Mouse (Mus musculus) ES-Bruce4 (cell line): ENCODE results near the gene Usb1. TPM values are rescaled to one million over a fixed set of nuclear protein-coding genes. Genes with fewer than 3 reads are reported as not detected.

Experiments used
- H3K27ac ChIP-seq: 2 replicates; pipeline ENCODE4 v1.5.1; 2012; ENCODE audit warnings: low read length, inconsistent platforms; ENCODE audit not compliant: insufficient read depth
- H3K27me3 ChIP-seq: 2 replicates; pipeline ENCODE4 v1.6.1; 2012; ENCODE audit warnings: mild to moderate bottlenecking, low read length, inconsistent platforms; ENCODE audit not compliant: control insufficient read depth, poor library complexity, insufficient read depth, severe bottlenecking
- H3K36me3 ChIP-seq: 2 replicates; pipeline ENCODE4 v1.6.1; 2012; ENCODE audit warnings: inconsistent platforms, mild to moderate bottlenecking, low read length, moderate library complexity; ENCODE audit not compliant: control insufficient read depth, poor library complexity, insufficient read depth, severe bottlenecking
- H3K4me1 ChIP-seq: one replicate; pipeline ENCODE4 v1.8.1; 2011; ENCODE audit warnings: low read length; ENCODE audit not compliant: control insufficient read depth, insufficient read depth
- H3K4me3 ChIP-seq: 2 replicates; pipeline ENCODE4 v1.5.1; 2011; ENCODE audit warnings: low read depth, mild to moderate bottlenecking, low read length
- H3K9ac ChIP-seq: 2 replicates; pipeline ENCODE4 v1.6.1; 2012; ENCODE audit warnings: low read depth, mild to moderate bottlenecking, inconsistent platforms; ENCODE audit not compliant: poor library complexity, severe bottlenecking
- H3K9me3 ChIP-seq: replicated peaks from 2 replicates; pipeline ENCODE4 v1.6.1; 2012; ENCODE audit warnings: mild to moderate bottlenecking, low read length, inconsistent platforms; ENCODE audit not compliant: control insufficient read depth, poor library complexity, insufficient read depth, severe bottlenecking
- CTCF ChIP-seq: IDR thresholded peaks from one replicate; pipeline ENCODE4 v1.8.1; 2011; ENCODE audit warnings: low read depth, low read length
- EP300 ChIP-seq: IDR thresholded peaks from 2 replicates; pipeline ENCODE4 v1.6.1; 2011; ENCODE audit warnings: low read depth, low read length; ENCODE audit not compliant: insufficient read depth
- POLR2A ChIP-seq: IDR thresholded peaks from one replicate; pipeline ENCODE4 v1.8.1; 2011; ENCODE audit warnings: low read length; ENCODE audit not compliant: insufficient read depth
- polyA plus RNA-seq: library from polyadenylated mRNA; stranded (reverse); fragments of >200 nt; gene quantifications from 2 replicates; pipeline ENCODE4 v1.2.4, GENCODE M21; 2011; ENCODE audit warnings: low read depth; ENCODE audit not compliant: missing spikeins, insufficient read depth, insufficient read length

Usb1 gene
- polyA plus RNA-seq, 1 experiment, result 35.5 TPM

DNA sequence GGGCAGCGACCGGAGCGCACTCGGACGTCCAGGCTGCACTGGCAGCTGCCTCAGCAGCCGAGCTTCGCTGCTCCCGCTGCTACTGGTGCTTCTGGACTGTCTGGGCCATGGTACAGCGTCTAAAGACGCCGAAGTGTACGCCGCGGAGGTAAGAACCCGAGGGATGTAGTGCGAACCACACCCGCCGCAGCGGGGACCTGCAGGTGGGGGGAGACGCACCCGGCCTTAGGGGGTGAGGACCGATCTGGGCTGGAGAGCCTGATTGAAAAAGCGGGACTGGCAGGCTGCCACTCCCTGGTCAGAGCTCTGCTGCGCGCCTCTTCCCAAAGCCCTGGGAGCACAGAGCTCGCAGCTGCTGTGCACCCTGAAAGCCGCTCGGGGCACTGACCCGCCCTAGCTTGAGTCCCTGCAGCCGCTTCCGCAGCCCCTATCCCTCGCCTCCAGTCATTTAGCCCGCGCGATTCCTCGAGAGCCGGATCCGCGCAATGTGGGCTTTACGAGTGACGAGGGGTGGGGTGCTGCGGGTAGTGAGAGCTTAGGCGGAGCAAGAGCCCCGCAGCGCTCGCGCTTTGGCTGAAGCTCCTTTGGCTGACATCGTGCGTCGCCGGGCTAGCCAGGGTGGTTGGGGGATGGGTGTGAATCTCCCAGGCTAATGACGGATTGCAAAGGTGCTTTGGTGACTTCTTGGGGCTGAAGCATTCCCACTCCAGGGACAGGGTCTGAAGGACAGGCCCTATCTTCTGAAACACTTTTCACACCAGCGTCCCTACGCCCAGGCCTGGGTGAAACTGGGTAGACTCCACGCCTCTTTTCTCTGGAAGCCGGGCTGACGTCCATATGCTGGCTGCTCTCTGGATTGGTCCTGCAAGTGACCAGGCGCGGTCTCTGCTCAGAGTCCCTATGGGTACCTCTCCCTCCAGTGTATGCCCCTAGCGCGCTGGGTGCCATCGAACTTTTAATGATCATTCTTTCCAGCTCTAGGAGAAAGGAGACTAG lies 21.1 kb downstream of the Usb1 start:
- Histone ChIP-seq H3K27ac (no peak overlapping the region), H3K4me1 (no peaks in the 10 kb centered on the region), H3K27me3 (0 out of 2 replicates have a peak, but pooled peaks cover 3% of the 10 kb centered on the region), H3K9me3 (no peaks in the 10 kb centered on the region), H3K4me3 (peak overlapping the region; percentile 77), H3K9ac (peak overlapping the region; percentile 82), H3K36me3 (no peaks in the 10 kb centered on the region)
- TF ChIP-seq EP300, result no peak
- no peak for TF ChIP-seq CTCF
- no peak for TF ChIP-seq POLR2A

DNA sequence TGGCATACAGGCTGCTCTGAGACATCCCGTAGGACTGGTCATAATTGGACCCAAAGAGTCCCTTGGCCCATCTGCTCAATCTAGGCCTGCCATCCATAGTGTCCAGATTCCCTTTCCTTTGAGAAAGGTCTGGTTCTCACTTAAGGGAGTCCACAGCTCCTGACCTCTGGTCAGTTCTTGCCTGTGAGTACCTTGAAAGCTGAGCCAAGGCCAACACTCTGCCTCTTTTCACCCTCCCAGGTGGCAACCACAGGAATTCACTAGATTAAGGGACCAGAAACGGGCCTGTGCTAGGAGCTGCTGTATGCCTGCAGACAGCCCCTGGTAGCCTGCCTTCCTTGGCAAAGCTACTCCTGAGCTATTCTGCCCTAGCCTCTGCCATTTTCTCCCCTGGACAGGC lies 22.5 kb downstream of the Usb1 start:
- TF ChIP-seq CTCF, result no peak
- TF ChIP-seq POLR2A, result no peak
- TF ChIP-seq EP300, result no peak
- H3K27me3 ChIP-seq, result 0 out of 2 replicates have a peak, but pooled peaks cover 3% of the 10 kb centered on the region
- H3K9ac ChIP-seq, result no peak overlapping the region
- no peaks in the 10 kb centered on the region for H3K9me3 ChIP-seq
- no peak overlapping the region for H3K4me3 ChIP-seq
- peaks cover 4% of the 10 kb centered on the region for H3K4me1 ChIP-seq
- H3K36me3 ChIP-seq, result no peaks in the 10 kb centered on the region
- no peak overlapping the region for H3K27ac ChIP-seq

DNA sequence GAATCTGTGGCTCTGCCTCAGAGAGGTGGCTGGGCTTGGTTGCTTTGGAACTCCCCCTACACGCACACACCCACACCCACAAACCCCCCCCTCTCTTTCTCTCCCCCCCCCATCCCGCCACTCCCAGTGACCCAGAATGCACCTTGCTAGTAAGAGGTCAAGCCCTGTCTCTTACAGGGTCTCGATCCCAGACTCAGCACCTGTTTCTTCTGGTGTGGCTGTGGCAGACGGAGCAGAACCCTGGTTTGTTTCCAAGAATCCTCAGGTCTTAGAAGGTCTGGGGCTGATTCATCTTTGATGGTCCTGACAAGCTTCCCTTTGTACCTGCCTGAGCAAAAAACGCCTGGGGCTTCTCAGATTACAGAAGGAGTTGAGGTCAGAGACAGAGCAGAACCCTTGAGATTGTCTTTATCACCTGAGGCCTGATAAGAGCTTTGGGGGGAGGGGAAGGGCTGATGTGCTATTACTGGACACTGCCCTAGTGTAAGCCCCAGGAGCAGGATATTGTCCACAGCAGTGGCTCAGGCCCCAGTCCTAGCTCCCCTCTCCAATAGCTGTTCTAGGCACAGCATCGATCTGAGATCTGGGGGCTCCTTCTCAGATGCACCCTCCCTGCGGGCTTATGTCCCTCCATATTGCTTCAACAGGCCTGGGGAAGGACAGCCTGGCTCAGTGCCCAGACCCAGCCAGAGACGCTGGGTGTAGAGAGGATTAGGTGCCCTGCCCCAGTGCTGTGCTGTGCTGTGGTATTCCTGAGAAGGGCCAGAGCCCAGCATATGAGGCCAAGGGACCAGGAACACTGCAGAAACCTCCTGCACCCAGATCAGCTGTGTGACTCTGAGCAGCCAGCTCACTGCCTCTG lies 26.7 kb downstream of the Usb1 start:
- Histone ChIP-seq H3K9ac (no peak overlapping the region), H3K4me3 (no peak overlapping the region), H3K4me1 (peaks cover 4% of the 10 kb centered on the region), H3K27ac (no peak overlapping the region), H3K36me3 (no peaks in the 10 kb centered on the region), H3K9me3 (no peaks in the 10 kb centered on the region), H3K27me3 (no peaks in the 10 kb centered on the region)
- TF ChIP-seq EP300 (no peak), POLR2A (no peak), CTCF (no peak)

DNA sequence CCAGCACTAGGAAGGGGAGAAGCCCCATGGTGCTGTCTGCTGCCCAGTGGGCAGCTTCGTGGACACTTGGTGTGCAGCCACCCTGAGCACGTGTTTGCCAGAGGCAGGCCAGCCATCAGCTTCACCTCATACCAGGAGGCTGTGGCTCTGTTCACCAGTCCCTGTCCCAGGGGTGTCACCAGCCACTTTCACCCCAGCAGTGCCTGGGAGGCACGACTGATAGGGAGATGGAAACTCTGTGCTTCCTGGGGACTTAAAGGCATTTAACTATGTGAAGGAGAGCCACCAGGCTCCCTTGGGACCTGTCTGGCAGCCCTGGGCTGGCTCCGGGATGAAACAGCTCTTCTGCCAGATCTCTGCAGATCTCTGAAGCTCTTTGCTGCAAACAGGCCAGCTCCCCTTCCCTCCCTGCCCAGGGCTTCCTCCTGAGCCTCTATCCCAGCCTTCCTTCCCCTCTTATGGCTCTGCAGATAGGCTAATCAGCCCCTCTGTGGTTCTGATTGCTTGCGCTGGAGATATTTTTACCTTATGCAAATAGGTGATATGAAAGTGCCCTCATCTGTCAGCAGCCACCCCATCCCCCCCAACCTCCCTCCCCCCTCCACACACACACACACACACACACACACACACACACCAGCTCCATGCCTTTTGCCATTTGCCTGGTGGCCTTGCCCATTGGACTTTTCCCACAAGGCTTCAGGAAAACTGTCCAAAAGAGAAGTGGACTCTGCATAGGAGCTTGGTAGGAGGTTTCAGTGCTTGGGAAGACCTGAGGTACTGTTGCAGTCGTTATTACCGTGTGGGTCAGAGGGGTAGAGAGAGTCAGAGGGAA lies 28.3 kb downstream of the Usb1 start:
- Histone ChIP-seq H3K9me3 (no peaks in the 10 kb centered on the region), H3K9ac (no peak overlapping the region), H3K4me1 (peaks cover 4% of the 10 kb centered on the region), H3K27me3 (no peaks in the 10 kb centered on the region), H3K27ac (no peak overlapping the region), H3K36me3 (no peaks in the 10 kb centered on the region), H3K4me3 (no peak overlapping the region)
- TF ChIP-seq EP300 (no peak), CTCF (no peak), POLR2A (no peak)

DNA sequence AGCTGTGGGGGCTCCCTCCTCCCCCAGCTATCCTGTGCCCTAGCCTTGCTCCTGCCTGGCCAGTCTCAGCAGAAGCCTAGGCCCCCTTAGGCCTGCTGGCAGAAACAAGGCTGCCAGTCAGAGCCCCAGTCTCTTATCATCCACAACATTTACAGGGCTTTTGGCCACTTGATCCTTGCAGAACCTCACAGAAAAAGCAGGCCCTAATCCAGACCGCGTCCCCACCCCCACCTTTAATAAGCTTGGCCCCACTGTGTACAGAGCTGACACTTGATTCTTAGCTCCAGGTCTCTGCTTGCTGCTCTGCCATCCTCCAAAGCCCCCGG lies 28.9 kb downstream of the Usb1 start:
- H3K4me1 ChIP-seq, result peaks cover 4% of the 10 kb centered on the region
- H3K9me3 ChIP-seq, result no peaks in the 10 kb centered on the region
- TF ChIP-seq POLR2A, result no peak
- TF ChIP-seq CTCF, result no peak
- TF ChIP-seq EP300, result no peak
- no peaks in the 10 kb centered on the region for H3K27me3 ChIP-seq
- no peak overlapping the region for H3K4me3 ChIP-seq
- H3K9ac ChIP-seq, result no peak overlapping the region
- no peak overlapping the region for H3K27ac ChIP-seq
- no peaks in the 10 kb centered on the region for H3K36me3 ChIP-seq
